Mouse (Mus musculus): ENCODE measurements around the gene Aldh1a1. TPM values are rescaled to one million over a fixed set of nuclear protein-coding genes. Genes with fewer than 3 reads are reported as not detected.

The Aldh1a1 gene
- total and polyA plus RNA-seq, 2 experiments from 2014 or later = 3.2 to 3.4 TPM

GRCm38 (mm10) chr19:20566294-20566693 is 73.8 kb downstream of the Aldh1a1 start:
- 75% methylated on average over 4 of the region's 4 CpGs for WGBS
- DNase-seq = no peak

GRCm38 (mm10) chr19:20567039-20567438 is 74.5 kb downstream of the Aldh1a1 start:
- ATAC-seq = no peak
- WGBS = 87% methylated on average over 2 of the region's 2 CpGs

More at GRCm38 (mm10) chr19:20566294-20566693, 73.8 kb downstream of the Aldh1a1 start:
- Histone ChIP-seq H3K36me3 (ENCODE audit: insufficient read depth) (no peaks in the 10 kb centered on the region), H3K9ac (no peak overlapping the region), H3K4me2 (ENCODE audit: low read depth) (no peak overlapping the region), H3K27ac (ENCODE audit: low read depth, low read length) (no peak overlapping the region), H3K4me3 (ENCODE audit: low read depth, low read length) (no peak overlapping the region), H3K27me3 (ENCODE audit: insufficient read depth, low read length) (no peaks in the 10 kb centered on the region), H3K4me1 (ENCODE audit: insufficient read depth) (no peaks in the 10 kb centered on the region), H3K9me3 (ENCODE audit: low read length) (no peaks in the 10 kb centered on the region)
- TF ChIP-seq CTCF (IDR thresholded peaks at IDR 0.05; ENCODE audit: low read depth) = no peak
- ATAC-seq = 0 out of 2 replicates have a peak, but pooled peaks have one; percentile 32

GRCm38 (mm10) chr19:20576984-20577383 is 84.5 kb downstream of the Aldh1a1 start:
- H3K27ac ChIP-seq (ENCODE audit: low read depth, low read length) = no peak overlapping the region
- no peaks in the 10 kb centered on the region for H3K4me1 ChIP-seq (ENCODE audit: insufficient read depth)
- DNase-seq (no peak), ATAC-seq (no peak)
- no peak overlapping the region for H3K4me2 ChIP-seq (ENCODE audit: low read depth)
- H3K27me3 ChIP-seq (ENCODE audit: insufficient read depth, low read length) = no peaks in the 10 kb centered on the region
- no peak for TF ChIP-seq CTCF (IDR thresholded peaks at IDR 0.05; ENCODE audit: low read depth)
- H3K36me3 ChIP-seq (ENCODE audit: insufficient read depth) = no peaks in the 10 kb centered on the region
- H3K4me3 ChIP-seq (ENCODE audit: low read depth, low read length) = no peak overlapping the region
- no peaks in the 10 kb centered on the region for H3K9me3 ChIP-seq (ENCODE audit: low read length)
- WGBS = 80% methylated on average over 3 of the region's 3 CpGs
- no peak overlapping the region for H3K9ac ChIP-seq

More at GRCm38 (mm10) chr19:20567039-20567438, 74.5 kb downstream of the Aldh1a1 start:
- Histone ChIP-seq H3K4me1 (ENCODE audit: insufficient read depth) (no peaks in the 10 kb centered on the region), H3K36me3 (ENCODE audit: insufficient read depth) (no peaks in the 10 kb centered on the region), H3K9me3 (ENCODE audit: low read length) (no peaks in the 10 kb centered on the region), H3K9ac (no peak overlapping the region), H3K27me3 (ENCODE audit: insufficient read depth, low read length) (no peaks in the 10 kb centered on the region), H3K27ac (ENCODE audit: low read depth, low read length) (no peak overlapping the region), H3K4me2 (ENCODE audit: low read depth) (no peak overlapping the region), H3K4me3 (ENCODE audit: low read depth, low read length) (no peak overlapping the region)
- no peak for TF ChIP-seq CTCF (IDR thresholded peaks at IDR 0.05; ENCODE audit: low read depth)
- DNase-seq = no peak

- Histone ChIP-seq H3K4me1 (ENCODE audit: insufficient read depth) (no peaks in the 10 kb centered on the region), H3K36me3 (ENCODE audit: insufficient read depth) (no peaks in the 10 kb centered on the region), H3K9me3 (ENCODE audit: low read length) (no peaks in the 10 kb centered on the region), H3K9ac (no peak overlapping the region), H3K27ac (ENCODE audit: low read depth, low read length) (no peak overlapping the region), H3K4me2 (ENCODE audit: low read depth) (no peak overlapping the region), H3K4me3 (ENCODE audit: low read depth, low read length) (no peak overlapping the region), H3K27me3 (ENCODE audit: insufficient read depth, low read length) (no peaks in the 10 kb centered on the region)
- WGBS = 79% methylated on average over 5 of the region's 5 CpGs
- no peak for TF ChIP-seq CTCF (IDR thresholded peaks at IDR 0.05; ENCODE audit: low read depth)
- DNase-seq (no peak), ATAC-seq (no peak)
Observed at GRCm38 (mm10) chr19:20577429-20577828, 84.9 kb downstream of the Aldh1a1 start.

- ATAC-seq (no peak), DNase-seq (no peak)
- H3K27me3 ChIP-seq (ENCODE audit: insufficient read depth, low read length) = no peaks in the 10 kb centered on the region
- no peaks in the 10 kb centered on the region for H3K36me3 ChIP-seq (ENCODE audit: insufficient read depth)
- H3K9ac ChIP-seq = no peak overlapping the region
- TF ChIP-seq CTCF (IDR thresholded peaks at IDR 0.05; ENCODE audit: low read depth) = no peak
- H3K27ac ChIP-seq (ENCODE audit: low read depth, low read length) = no peak overlapping the region
- no peak overlapping the region for H3K4me2 ChIP-seq (ENCODE audit: low read depth)
- H3K4me3 ChIP-seq (ENCODE audit: low read depth, low read length) = no peak overlapping the region
- no peaks in the 10 kb centered on the region for H3K9me3 ChIP-seq (ENCODE audit: low read length)
- H3K4me1 ChIP-seq (ENCODE audit: insufficient read depth) = no peaks in the 10 kb centered on the region
Observed at GRCm38 (mm10) chr19:20599951-20600350, 107.4 kb downstream of the Aldh1a1 start.

- no peak for TF ChIP-seq CTCF (IDR thresholded peaks at IDR 0.05; ENCODE audit: low read depth)
- no peak for DNase-seq
- no peak overlapping the region for H3K9ac ChIP-seq
Observed at GRCm38 (mm10) chr19:20601739-20602138, 109.2 kb downstream of the Aldh1a1 start.

GRCm38 (mm10) chr19:20603212-20603611 is 110.7 kb downstream of the Aldh1a1 start:
- TF ChIP-seq CTCF (IDR thresholded peaks at IDR 0.05; ENCODE audit: low read depth) = no peak

More at GRCm38 (mm10) chr19:20601739-20602138, 109.2 kb downstream of the Aldh1a1 start:
- no peak overlapping the region for H3K4me3 ChIP-seq (ENCODE audit: low read depth, low read length)
- ATAC-seq = no peak
- H3K36me3 ChIP-seq (ENCODE audit: insufficient read depth) = no peaks in the 10 kb centered on the region
- H3K9me3 ChIP-seq (ENCODE audit: low read length) = no peaks in the 10 kb centered on the region
- WGBS = 58% methylated on average over 3 of the region's 3 CpGs
- H3K4me1 ChIP-seq (ENCODE audit: insufficient read depth) = no peaks in the 10 kb centered on the region
- no peak overlapping the region for H3K27ac ChIP-seq (ENCODE audit: low read depth, low read length)
- no peak overlapping the region for H3K4me2 ChIP-seq (ENCODE audit: low read depth)
- no peaks in the 10 kb centered on the region for H3K27me3 ChIP-seq (ENCODE audit: insufficient read depth, low read length)

More at GRCm38 (mm10) chr19:20603212-20603611, 110.7 kb downstream of the Aldh1a1 start:
- H3K4me2 ChIP-seq (ENCODE audit: low read depth) = no peak overlapping the region
- DNase-seq = no peak
- ATAC-seq = no peak
- H3K4me3 ChIP-seq (ENCODE audit: low read depth, low read length) = no peak overlapping the region
- no peaks in the 10 kb centered on the region for H3K4me1 ChIP-seq (ENCODE audit: insufficient read depth)
- H3K9me3 ChIP-seq (ENCODE audit: low read length) = no peaks in the 10 kb centered on the region
- no peak overlapping the region for H3K27ac ChIP-seq (ENCODE audit: low read depth, low read length)
- no peaks in the 10 kb centered on the region for H3K36me3 ChIP-seq (ENCODE audit: insufficient read depth)
- H3K9ac ChIP-seq = no peak overlapping the region
- 63% methylated on average over 1 of the region's 1 CpGs for WGBS
- H3K27me3 ChIP-seq (ENCODE audit: insufficient read depth, low read length) = no peaks in the 10 kb centered on the region

Measured in forebrain, postnatal 0 days (tissue).